Mouse (Mus musculus): Measurements from ENCODE around the gene Lnx1. TPM values are rescaled to one million over a fixed set of nuclear protein-coding genes. Genes with fewer than 3 reads are reported as not detected.

Lnx1 gene
- polyA plus RNA-seq, 1 experiment from 2014 or later, result 0.72 TPM

GRCm38 (mm10) chr5:74721816-74722215, 19.1 kb upstream of the Lnx1 start:
- Histone ChIP-seq H3K27ac (no peak overlapping the region), H3K9me3 (peaks cover 3% of the 10 kb centered on the region; the same call in 1 of the 2 replicates), H3K4me1 (replicated peaks) (0 out of 2 replicates have a peak, but pooled peaks cover 3% of the 10 kb centered on the region), H3K27me3 (ENCODE audit: insufficient read depth, poor library complexity, severe bottlenecking) (peaks cover 3% of the 10 kb centered on the region; the same call in 1 of the 2 replicates), H3K36me3 (no peaks in the 10 kb centered on the region), H3K4me3 (no peak overlapping the region)
- 73% methylated on average over 3 of the region's 3 CpGs for WGBS
- DNase-seq (ENCODE audit: low spot score), result no peak

GRCm38 (mm10) chr5:74720661-74721060, 17.9 kb upstream of the Lnx1 start:
- peaks cover 3% of the 10 kb centered on the region; the same call in 1 of the 2 replicates for H3K9me3 ChIP-seq
- no peak overlapping the region for H3K4me3 ChIP-seq
- peaks cover 3% of the 10 kb centered on the region; the same call in 1 of the 2 replicates for H3K27me3 ChIP-seq (ENCODE audit: insufficient read depth, poor library complexity, severe bottlenecking)
- 79% methylated on average over 9 of the region's 9 CpGs for WGBS
- no peaks in the 10 kb centered on the region for H3K36me3 ChIP-seq
- DNase-seq (ENCODE audit: low spot score), result no peak
- H3K27ac ChIP-seq, result no peak overlapping the region
- H3K4me1 ChIP-seq (replicated peaks), result peaks cover 7% of the 10 kb centered on the region; the same call in 1 of the 2 replicates

GRCm38 (mm10) chr5:74716165-74716564, 13.5 kb upstream of the Lnx1 start:
- H3K4me3 ChIP-seq, result no peak overlapping the region
- WGBS, result 18% methylated on average over 7 of the region's 7 CpGs
- no peaks in the 10 kb centered on the region for H3K36me3 ChIP-seq
- peaks cover 3% of the 10 kb centered on the region; the same call in 1 of the 2 replicates for H3K27me3 ChIP-seq (ENCODE audit: insufficient read depth, poor library complexity, severe bottlenecking)
- H3K4me1 ChIP-seq (replicated peaks), result peaks cover 11% of the 10 kb centered on the region; the same call in 1 of the 2 replicates
- H3K9me3 ChIP-seq, result no peaks in the 10 kb centered on the region
- no peak for DNase-seq (ENCODE audit: low spot score)
- H3K27ac ChIP-seq, result no peak overlapping the region

- no peak for DNase-seq (ENCODE audit: low spot score)
Measured at GRCm38 (mm10) chr5:74712811-74713210, 10.1 kb upstream of the Lnx1 start.

GRCm38 (mm10) chr5:74711988-74712387, 9.3 kb upstream of the Lnx1 start:
- WGBS, result 89% methylated on average over 2 of the region's 2 CpGs
- H3K27me3 ChIP-seq (ENCODE audit: insufficient read depth, poor library complexity, severe bottlenecking), result no peaks in the 10 kb centered on the region
- no peaks in the 10 kb centered on the region for H3K9me3 ChIP-seq
- no peak for DNase-seq (ENCODE audit: low spot score)
- H3K4me3 ChIP-seq, result no peak overlapping the region
- no peak overlapping the region for H3K27ac ChIP-seq
- peaks cover 11% of the 10 kb centered on the region; the same call in 1 of the 2 replicates for H3K4me1 ChIP-seq (replicated peaks)
- H3K36me3 ChIP-seq, result no peaks in the 10 kb centered on the region

More at GRCm38 (mm10) chr5:74712811-74713210, 10.1 kb upstream of the Lnx1 start:
- Histone ChIP-seq H3K27ac (no peak overlapping the region), H3K27me3 (ENCODE audit: insufficient read depth, poor library complexity, severe bottlenecking) (no peaks in the 10 kb centered on the region), H3K4me1 (replicated peaks) (peaks cover 11% of the 10 kb centered on the region; the same call in 1 of the 2 replicates), H3K36me3 (no peaks in the 10 kb centered on the region), H3K4me3 (no peak overlapping the region), H3K9me3 (no peaks in the 10 kb centered on the region)
- 73% methylated on average over 4 of the region's 4 CpGs for WGBS

GRCm38 (mm10) chr5:74711056-74711455, 8.3 kb upstream of the Lnx1 start:
- WGBS, result 80% methylated on average over 1 of the region's 1 CpGs
- Histone ChIP-seq H3K36me3 (no peaks in the 10 kb centered on the region), H3K4me3 (no peak overlapping the region), H3K27ac (no peak overlapping the region), H3K9me3 (no peaks in the 10 kb centered on the region), H3K27me3 (ENCODE audit: insufficient read depth, poor library complexity, severe bottlenecking) (no peaks in the 10 kb centered on the region), H3K4me1 (replicated peaks) (peaks cover 11% of the 10 kb centered on the region; the same call in 1 of the 2 replicates)
- DNase-seq (ENCODE audit: low spot score), result no peak

GRCm38 (mm10) chr5:74710181-74710580, 7.5 kb upstream of the Lnx1 start:
- no peak for DNase-seq (ENCODE audit: low spot score)
- Histone ChIP-seq H3K36me3 (no peaks in the 10 kb centered on the region), H3K4me3 (no peak overlapping the region), H3K4me1 (replicated peaks) (peaks cover 11% of the 10 kb centered on the region; the same call in 1 of the 2 replicates), H3K9me3 (no peaks in the 10 kb centered on the region), H3K27ac (no peak overlapping the region), H3K27me3 (ENCODE audit: insufficient read depth, poor library complexity, severe bottlenecking) (no peaks in the 10 kb centered on the region)
- WGBS, result 94% methylated on average over 4 of the region's 4 CpGs

- peak; percentile 87 for DNase-seq (ENCODE audit: low spot score)
Measured at GRCm38 (mm10) chr5:74704460-74704790, 1.7 kb upstream of the Lnx1 start.

GRCm38 (mm10) chr5:74703741-74704459, 1.2 kb upstream of the Lnx1 start:
- Histone ChIP-seq H3K4me1 (replicated peaks) (peaks cover 20% of the 10 kb centered on the region), H3K36me3 (no peaks in the 10 kb centered on the region), H3K27ac (peak overlapping the region; percentile 75), H3K27me3 (ENCODE audit: insufficient read depth, poor library complexity, severe bottlenecking) (peaks cover 13% of the 10 kb centered on the region), H3K4me3 (peak overlapping the region; percentile 57), H3K9me3 (no peaks in the 10 kb centered on the region)
- peak; percentile 18 for DNase-seq (ENCODE audit: low spot score)
- 13% methylated on average over 17 of the region's 17 CpGs for WGBS

More at GRCm38 (mm10) chr5:74704460-74704790, 1.7 kb upstream of the Lnx1 start:
- H3K4me1 ChIP-seq (replicated peaks), result peaks cover 20% of the 10 kb centered on the region
- under 1% methylated on average over 8 of the region's 8 CpGs for WGBS
- H3K9me3 ChIP-seq, result no peaks in the 10 kb centered on the region
- no peaks in the 10 kb centered on the region for H3K36me3 ChIP-seq
- H3K4me3 ChIP-seq, result peak overlapping the region; percentile 57
- peaks cover 13% of the 10 kb centered on the region for H3K27me3 ChIP-seq (ENCODE audit: insufficient read depth, poor library complexity, severe bottlenecking)
- peak overlapping the region; percentile 75 for H3K27ac ChIP-seq

GRCm38 (mm10) chr5:74700918-74701317, 1.8 kb downstream of the Lnx1 start:
- H3K4me1 ChIP-seq (replicated peaks), result peaks cover 17% of the 10 kb centered on the region
- no peaks in the 10 kb centered on the region for H3K9me3 ChIP-seq
- WGBS, result 88% methylated on average over 2 of the region's 2 CpGs

GRCm38 (mm10) chr5:74699673-74700072, 3.0 kb downstream of the Lnx1 start:
- 97% methylated on average over 1 of the region's 1 CpGs for WGBS
- H3K27me3 ChIP-seq (ENCODE audit: insufficient read depth, poor library complexity, severe bottlenecking), result peaks cover 13% of the 10 kb centered on the region

More at GRCm38 (mm10) chr5:74700918-74701317, 1.8 kb downstream of the Lnx1 start:
- no peak for DNase-seq (ENCODE audit: low spot score)
- Histone ChIP-seq H3K27ac (no peak overlapping the region), H3K36me3 (no peaks in the 10 kb centered on the region), H3K4me3 (no peak overlapping the region), H3K27me3 (ENCODE audit: insufficient read depth, poor library complexity, severe bottlenecking) (peaks cover 13% of the 10 kb centered on the region)

GRCm38 (mm10) chr5:74697534-74697933, 5.2 kb downstream of the Lnx1 start:
- Histone ChIP-seq H3K27ac (no peak overlapping the region), H3K4me1 (replicated peaks) (no peaks in the 10 kb centered on the region), H3K9me3 (no peaks in the 10 kb centered on the region), H3K27me3 (ENCODE audit: insufficient read depth, poor library complexity, severe bottlenecking) (0 out of 2 replicates have a peak, but pooled peaks cover under 1% of the 10 kb centered on the region), H3K4me3 (no peak overlapping the region), H3K36me3 (no peaks in the 10 kb centered on the region)
- WGBS, result 93% methylated on average over 9 of the region's 9 CpGs
- no peak for DNase-seq (ENCODE audit: low spot score)

More at GRCm38 (mm10) chr5:74699673-74700072, 3.0 kb downstream of the Lnx1 start:
- H3K27ac ChIP-seq, result no peak overlapping the region
- H3K36me3 ChIP-seq, result no peaks in the 10 kb centered on the region
- H3K9me3 ChIP-seq, result no peaks in the 10 kb centered on the region
- no peak for DNase-seq (ENCODE audit: low spot score)
- H3K4me3 ChIP-seq, result no peak overlapping the region
- H3K4me1 ChIP-seq (replicated peaks), result peaks cover 13% of the 10 kb centered on the region

- no peaks in the 10 kb centered on the region for H3K9me3 ChIP-seq
- 68% methylated on average over 7 of the region's 7 CpGs for WGBS
- H3K4me3 ChIP-seq, result no peak overlapping the region
- H3K36me3 ChIP-seq, result no peaks in the 10 kb centered on the region
- no peak overlapping the region for H3K27ac ChIP-seq
- H3K27me3 ChIP-seq (ENCODE audit: insufficient read depth, poor library complexity, severe bottlenecking), result no peaks in the 10 kb centered on the region
- no peaks in the 10 kb centered on the region for H3K4me1 ChIP-seq (replicated peaks)
- DNase-seq (ENCODE audit: low spot score), result no peak
Measured at GRCm38 (mm10) chr5:74694390-74694801, 8.3 kb downstream of the Lnx1 start.

All from hindbrain, embryonic 10.5 days (tissue).